Mouse (Mus musculus) natural killer cell, adult 2 months (primary cell): ENCODE measurements around the gene Prm1.

Experiments used
- DNase-seq, 2 experiments: peaks; one replicate each; pipeline ENCODE4 v3.0.0; 2022; ENCODE audit warnings: low spot score in 2 of 2

Gene Prm1

GRCm38 (mm10) chr16:10749226-10749625 is 56.4 kb downstream of the Prm1 start:
- DNase-seq = no peak
